Mouse (Mus musculus) v-Abl transformed pro-B cells (cell line): Measurements from ENCODE around the gene Gm10073.
"Not testable (repeated sequence)": the region's sequence is repeated elsewhere in the genome, so short reads cannot be mapped to it uniquely, and the experiment has no call there.

Experiments used
- in situ Hi-C, 2 experiments: fragments of 400-800 bp; cut with MboI; formaldehyde crosslinking; loops; one replicate each; pipeline ENCODE4 v1.15.1; 2025; ENCODE audit not compliant: unreplicated experiment in 2 of 2

Gm10073 gene

DNA sequence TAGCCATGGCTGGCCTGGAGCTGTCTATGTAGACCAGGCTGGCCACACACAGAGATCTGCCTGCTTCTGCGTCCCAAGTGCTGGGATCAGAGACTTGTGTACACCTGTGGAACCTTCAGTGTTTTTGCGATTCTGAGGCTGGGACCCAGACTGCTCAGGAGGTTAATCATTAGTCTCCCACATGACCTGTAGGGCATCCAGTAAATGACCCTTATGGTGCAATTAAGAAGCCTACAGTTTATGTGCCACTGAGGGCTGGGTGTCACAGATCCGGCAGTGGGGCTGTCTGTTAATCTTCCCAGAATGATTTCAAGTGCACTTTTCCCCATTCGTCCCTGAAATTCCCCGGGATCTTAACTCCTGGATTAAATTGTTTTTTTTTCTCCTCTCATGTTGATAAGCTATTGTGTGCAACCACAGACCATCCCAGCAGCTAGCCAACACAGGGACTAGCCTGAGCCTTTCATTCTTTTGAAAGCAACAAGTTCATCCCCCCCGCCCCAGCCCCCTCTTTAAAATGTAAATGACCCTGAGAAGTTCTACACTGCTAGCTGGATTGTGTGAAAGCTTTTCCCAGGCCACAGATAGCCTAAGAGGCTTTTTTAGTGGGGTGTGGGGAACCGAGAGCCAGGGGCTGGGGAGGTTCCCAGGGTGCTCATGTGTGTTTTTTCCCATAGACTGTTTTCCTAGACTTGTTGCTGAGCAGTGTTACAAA is 26.2 kb upstream of the Gm10073 start:
- in situ Hi-C loops: no loop called here

DNA sequence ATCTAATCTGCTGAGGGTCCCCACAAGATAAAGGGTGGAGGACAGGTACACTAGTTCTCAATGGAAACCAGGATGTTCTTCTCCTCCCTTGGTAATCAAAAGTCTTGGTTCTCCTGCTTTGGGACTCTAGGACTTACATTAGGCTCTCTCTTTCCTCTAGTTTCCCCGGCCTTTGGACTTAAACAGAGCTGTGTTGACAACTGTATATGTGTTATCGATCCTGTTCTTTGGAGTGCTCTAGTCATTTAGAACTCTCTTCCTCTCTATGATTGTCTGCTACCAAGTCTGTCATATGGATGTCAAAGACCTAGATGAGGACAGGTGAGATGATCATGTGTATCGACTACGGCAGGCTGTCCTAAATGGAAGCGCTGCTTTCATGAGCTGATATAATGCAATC is 23.8 kb upstream of the Gm10073 start:
- in situ Hi-C loops: no loop called here

DNA sequence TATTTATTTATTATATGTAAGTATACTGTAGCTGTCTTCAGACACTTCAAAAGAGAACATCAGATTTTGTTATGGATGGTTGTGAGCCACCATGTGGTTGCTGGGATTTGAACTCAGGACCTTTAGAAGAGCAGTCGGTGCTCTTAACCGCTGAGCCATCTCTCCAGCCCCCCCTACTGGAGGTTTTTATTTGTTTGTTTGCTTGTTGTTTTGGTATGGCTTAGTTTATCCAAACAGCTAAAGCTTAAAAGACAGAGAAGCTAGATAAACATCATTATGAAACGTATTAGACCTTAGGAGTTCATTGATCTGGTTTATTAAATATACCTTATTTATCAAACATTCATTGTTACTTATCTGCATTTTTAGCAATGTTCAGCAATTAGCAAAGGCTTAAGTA is 22.4 kb upstream of the Gm10073 start:
- in situ Hi-C loops: not testable (repeated sequence)

DNA sequence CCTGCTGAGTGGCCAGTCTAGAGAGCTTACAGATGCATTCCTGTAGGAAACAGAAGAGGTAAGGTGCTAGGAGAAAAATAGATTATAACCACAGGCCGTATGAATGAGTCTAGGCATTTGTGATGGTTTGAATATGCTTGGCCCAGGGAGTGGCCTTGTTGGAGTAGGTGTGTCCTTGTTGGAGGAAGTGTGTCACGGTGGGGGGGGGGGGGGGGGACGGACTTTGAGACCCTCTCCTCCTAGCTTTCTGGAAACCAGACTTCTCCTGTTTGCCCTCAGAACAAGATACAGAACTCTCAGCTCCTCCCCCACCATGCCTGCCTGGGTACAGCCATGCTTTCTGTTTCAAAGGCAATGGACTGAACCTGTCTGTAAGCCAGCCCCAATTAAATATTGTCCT is 19.2 kb upstream of the Gm10073 start:
- in situ Hi-C loops: no loop called here

DNA sequence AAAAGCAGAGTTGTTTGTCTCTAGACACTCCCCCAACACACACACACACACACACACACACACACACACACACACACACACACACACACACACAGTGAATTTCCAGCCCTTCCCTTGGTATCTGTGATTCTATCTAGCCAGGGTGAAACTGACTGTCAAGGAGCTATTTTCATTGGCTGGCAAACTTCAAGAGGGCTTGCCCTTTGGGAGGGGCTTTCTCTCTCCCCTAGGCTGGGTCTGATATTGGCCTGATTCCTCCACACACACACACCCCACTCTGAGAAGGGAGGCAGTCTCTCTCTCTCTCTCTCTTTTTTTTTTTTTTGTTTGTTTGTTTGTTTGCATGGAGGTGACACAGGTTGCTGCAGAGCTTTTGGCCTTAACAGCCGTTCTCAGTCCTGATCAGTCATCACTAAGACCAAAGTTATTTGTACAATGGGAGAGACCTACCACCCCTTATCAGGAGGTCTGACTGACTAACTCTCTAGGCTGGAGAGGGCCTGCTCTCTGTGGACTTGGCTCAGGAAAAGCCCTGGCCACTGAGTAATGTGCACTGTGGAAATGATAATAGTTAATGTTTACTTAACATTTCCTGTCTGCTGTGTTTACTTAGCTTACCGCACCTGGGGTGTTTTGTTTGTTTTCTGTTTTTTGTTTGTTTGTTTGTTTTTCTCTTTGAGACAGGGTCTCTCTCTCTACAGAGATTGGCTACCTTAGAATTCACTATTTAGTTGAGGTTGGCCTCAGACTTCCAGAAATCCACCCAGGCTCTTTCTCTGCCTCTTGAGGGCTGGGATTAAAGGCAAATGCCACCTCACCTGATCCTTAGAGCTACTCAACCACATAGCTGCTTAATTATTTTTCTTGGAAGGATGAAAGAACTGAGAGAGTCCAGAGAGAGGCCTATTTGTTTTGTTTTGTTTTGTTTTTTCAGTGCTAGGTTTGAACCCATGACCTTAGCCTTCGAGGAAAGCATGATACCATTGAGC is 15.5 kb upstream of the Gm10073 start:
- in situ Hi-C loops: no loop called here

DNA sequence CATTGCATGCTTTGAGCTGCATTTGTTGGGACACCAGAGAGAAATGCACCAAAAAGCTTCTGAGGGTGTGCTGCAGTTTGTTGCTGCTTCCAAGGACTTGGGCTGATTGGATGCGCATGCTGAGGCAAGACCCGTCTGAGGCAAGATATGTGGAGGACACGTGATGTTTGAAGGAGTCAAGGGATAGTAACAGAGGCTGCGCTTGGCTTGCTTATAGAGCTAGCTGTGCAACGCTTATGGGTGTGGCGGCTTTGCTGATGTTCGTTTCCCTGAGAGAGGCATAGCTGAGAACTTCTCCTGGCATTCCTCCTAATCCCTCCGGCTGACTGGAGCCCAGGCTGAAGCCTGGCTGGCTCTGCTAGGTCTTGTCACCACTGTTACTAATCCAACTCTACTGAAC is 13.6 kb upstream of the Gm10073 start:
- in situ Hi-C loops: no loop called here

DNA sequence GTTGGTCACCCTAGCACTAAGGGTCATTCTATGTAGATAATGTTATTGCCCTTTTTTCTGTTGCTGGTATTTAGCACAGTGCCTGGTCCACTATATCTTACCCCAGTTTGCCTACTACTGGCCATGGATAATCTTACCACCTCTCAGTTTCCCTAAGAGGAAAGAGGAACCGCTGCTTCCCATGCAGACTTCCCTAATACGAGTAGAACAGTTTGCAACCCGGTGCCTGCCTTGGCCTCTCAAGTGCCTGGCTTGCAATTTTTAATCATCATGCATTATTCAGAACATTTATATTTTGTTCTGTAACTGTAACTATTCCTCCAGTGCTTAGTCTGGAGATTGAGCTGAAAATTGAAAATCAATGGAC is 12.4 kb upstream of the Gm10073 start:
- in situ Hi-C loops: no loop called here

DNA sequence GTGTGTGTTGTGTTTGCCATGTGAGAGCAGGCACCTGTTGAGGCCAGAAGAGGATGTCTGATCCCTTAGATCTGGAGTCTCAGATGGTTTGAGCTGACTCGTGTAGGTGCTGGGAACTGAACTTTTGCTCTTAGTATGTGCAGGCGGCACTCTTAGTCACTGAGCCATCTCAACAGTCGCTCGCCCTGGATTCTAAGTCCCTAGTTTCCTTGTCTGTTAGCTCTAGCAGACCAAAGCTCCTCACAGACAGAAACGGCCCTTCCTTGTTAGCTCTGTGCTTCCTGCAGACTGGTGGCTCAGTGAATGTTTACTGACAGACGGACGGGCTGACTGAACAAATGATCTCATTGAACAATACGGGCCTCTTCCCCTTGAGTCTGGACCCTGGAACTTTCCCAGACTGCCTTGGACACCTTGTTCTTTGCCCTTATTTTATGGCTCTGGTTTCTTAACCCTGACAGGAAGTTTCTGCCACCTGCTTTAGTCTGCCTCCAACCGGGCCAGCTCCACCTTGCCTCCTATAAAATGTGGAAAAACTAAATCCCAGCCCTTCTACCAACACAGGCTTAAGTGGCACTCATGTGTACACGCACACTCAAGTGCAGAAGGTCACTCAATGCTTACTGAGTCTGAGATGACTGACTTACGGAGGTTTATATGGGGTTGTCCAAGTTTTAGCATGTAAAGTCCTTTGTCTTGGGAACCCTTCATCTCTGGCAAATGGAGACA is 11.8 kb upstream of the Gm10073 start:
- in situ Hi-C loops: no loop called here

DNA sequence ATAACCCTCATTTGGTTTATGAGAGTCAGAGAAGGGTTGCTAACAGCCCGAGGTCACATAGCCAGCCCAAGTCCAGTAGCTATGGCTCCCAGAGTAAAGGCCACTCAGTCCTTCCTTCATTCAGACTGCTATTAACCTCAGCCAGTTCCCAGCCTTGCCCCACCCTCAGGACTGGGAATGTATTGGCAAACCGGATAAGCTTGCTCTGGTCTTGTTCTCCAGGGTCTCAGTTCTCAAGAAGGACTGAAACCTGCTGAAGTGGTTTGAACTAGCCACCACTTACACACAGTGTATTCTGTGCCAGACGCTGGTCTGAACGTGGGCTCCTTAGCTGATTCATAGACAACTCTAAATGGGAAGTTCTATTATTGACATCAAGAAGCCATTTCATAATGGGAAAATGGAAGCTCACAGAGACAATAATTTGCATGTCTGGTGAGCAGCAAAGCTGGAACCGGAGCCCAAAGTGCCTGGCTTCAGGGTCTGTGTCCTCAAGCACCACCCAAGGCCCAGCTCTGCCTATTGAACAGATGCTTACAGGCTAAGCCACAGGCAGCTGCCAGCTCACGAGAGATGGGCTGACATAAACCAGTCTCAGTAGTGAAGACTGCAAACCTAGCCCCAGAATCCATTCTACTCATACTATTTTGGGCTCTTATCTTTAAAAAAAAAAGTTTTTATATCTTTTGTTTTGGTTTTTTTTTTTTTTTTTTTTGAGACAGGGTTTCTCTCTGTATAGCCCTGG is 8.3 kb upstream of the Gm10073 start:
- in situ Hi-C loops: no loop called here

DNA sequence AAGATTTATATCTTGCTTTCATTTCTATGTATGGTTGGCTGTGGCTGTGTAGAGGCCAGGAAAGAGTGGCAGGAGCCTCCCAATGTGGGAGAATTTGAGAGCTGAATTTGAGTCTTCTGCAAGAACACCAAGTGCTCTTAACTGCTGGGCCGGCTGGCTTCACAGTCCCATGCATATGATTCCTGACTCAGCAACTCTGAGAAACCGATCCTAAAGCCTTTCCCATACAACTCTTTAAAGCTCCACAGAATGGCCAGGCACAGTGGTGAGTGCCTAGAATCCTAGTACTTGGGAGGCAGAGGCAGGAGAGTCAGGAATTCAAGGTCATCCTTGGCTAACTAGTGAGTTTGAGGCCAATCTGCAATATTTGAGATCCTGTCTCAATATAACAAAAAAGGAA is 6.2 kb upstream of the Gm10073 start:
- in situ Hi-C loops: no loop called here

DNA sequence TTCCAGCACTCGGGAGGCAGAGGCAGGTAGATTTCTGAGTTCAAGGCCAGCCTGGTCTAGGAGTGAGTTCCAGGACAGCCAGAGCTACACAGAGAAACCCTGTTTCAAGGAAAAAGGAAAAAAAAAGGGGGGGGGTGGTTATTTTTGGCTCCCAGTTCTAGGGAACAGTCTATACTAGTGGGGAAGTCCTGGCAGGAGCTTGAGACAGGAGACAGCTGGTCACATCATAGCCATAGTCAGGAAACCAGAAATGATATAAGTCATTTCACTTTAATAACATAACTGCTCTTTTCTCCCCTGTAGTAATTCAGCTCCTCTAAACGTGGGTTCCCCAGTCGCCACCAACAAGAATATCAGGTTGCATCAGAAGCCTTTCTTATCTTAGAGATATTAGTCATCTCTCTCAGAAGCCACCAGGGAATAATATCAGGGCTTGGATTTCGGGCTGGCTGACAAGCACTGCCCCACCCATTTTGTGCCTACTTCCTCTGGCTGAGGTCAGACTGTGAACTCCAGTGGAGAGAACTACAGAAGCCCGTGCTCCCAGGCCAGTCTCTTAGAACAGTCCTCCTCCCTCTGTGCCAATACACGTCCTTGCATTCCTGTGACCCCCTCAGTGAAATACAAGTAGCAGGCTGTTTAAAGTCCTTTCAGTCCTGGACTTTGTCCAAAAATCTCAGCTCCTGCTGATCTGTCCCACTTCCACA is 3.7 kb upstream of the Gm10073 start:
- in situ Hi-C loops: no loop called here

DNA sequence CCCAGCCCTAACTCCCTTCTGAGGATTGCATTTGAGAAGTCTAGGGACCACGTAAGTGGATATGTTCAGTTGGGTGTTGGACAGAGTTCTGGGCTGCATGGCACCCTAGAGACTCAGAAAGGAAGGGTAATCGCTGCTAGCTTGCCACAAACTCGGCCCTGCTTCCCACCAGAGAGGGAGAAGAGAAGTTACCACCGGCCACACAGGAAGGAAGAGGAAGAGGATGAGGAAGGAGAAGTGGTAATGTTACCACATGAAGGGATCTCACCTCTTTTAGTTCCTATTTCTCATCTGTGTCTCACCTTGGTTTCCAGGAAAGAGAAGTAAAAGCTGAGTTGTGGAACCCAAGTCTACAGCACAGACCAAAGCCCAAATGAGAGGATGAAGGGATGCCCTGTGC is 1.0 kb upstream of the Gm10073 start:
- in situ Hi-C loops: no loop called here

DNA sequence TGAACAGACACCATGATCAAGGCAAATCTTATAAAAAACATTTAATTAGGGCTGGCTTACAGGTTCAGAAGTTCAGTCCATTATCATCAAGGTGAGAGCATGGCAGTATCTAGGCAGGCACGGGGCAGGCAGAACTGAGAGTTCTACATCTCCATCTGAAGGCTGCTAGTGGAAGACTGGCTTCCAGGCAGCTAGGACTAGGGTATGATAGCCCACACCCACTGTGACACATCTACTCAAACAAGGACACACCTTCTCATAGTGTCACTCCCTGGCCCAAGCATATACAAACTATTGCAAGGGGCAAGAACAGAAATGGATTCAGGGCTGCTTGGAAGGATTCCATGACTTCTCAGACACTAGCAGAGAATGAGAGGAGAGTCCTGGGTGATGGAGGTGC is 1.1 kb downstream of the Gm10073 start:
- in situ Hi-C loops: not testable (repeated sequence)

DNA sequence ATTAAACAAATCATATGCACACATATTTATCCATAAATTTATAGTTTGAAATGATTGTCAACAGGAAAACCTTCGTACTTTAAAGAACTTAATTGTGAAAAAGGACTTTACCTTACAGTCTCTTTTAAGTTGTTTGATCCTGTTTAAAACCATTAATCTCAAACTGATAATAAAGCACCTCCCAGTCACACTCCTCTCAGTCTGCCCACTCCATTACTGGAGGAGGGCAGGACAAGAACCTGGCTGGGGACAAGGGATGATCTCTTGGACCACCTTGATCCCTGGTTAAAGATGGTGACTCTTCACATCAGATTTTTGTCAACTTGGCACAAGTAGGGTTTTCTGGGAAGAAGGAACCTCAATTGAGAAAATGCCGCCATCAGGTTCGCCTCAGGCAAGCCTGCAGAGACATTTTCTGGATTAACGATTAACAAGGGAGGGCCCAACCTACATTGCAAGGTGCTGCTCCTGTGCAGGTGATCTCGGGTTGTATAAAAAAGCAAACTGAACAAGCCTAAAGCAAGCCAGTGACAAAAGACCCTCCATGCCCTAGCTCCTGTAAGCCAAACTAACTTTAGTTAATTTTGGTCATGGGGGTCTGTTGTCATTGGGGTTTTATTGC is 1.6 kb downstream of the Gm10073 start:
- in situ Hi-C loops: no loop called here

DNA sequence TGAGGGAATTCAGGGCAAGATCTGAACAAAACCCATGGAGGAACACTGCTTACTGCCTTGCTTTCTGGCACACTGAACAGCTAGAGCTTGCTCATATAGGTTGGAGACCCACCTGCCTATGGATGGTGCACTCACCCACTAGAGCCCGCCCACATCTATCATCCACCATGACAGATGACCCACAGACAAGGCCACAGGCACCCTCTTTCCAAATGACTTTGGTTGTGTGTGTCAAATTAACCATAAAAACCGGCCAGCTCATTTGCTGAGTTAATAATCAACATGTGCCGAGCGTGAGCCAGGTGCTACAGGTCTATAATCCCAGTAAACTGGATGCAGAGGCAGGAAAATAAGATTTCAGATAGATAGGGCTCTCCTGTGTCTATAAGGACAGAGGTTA is 2.9 kb downstream of the Gm10073 start:
- in situ Hi-C loops: no loop called here

DNA sequence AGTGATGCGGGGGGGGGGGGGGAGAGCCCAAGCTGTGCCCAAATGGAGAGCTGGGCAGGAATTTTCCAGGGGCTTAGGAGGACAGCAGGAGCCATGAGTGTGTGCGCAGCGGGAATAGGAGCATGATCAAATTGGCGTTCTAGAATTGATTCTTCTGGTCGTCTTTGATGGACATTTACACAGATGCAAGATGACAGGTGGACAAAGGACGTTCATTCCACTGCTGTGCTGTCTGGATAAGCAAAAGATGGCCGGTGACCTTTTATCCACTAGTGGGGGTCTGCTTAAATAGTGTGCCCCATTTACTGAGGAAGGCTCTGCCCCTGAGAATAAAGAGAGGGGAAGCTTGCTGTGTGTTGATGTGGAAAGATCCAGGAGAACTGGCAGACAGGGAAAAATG is 4.3 kb downstream of the Gm10073 start:
- in situ Hi-C loops: no loop called here

DNA sequence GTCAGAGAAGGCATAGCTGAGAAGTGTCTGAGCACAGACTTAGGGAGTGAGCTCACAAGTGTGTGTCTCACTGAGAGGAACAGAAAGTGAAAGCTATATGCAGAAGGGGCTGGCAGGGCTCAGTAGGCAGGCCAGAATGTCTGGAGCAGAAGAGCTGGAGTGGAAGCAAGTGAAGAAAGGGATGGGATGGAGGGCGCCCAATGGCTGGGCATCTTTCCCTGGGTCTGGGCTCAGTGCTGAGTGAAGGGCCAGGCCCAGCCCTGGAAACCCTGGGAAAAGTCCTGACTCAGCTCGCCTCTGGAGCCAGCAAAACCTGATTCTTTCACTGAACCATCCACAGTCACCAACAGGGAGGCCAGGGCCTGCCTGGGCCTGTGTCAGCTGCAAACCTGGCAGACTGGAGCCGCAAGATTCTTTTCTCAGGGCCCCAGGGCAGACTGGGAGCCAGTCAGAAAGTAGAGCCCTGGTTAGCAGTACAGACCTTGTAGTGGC is 9.5 kb downstream of the Gm10073 start:
- in situ Hi-C loops: no loop called here

DNA sequence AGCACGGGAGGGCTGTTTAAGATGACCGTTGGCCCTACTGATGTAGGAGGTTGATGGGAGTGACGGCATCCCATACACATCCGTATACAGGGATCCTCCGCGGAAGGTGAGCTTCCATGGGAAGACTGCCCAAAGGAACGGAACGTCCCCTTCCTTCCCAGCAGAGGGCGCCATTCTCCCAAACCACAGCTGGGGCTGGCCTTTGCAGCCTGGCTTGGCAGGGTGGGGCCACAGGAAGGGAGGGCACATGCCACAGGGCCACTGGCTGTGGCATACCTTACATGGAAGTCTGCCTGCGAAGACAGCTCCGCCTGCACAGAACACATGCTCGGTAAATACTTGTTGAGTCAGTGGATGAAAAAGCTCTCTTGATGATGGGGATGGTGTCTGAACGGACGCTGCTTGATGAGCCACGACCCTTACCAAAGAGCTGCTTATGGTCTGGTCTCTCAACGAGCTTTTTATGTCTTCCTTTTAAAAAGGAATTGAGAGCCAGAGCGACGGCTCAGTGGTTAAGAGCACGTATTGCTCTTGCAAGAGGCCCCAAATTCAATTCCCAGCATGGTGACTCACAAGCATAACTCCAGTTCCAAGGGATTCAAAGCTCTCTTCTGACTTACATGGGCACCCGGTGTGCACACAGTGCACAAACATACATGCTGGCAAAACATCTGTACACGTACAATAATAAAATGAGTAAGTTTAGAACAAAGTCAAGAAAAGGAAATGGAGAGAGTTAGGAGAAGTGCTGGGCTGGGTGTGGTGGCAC is 12.0 kb downstream of the Gm10073 start:
- in situ Hi-C loops: no loop called here

DNA sequence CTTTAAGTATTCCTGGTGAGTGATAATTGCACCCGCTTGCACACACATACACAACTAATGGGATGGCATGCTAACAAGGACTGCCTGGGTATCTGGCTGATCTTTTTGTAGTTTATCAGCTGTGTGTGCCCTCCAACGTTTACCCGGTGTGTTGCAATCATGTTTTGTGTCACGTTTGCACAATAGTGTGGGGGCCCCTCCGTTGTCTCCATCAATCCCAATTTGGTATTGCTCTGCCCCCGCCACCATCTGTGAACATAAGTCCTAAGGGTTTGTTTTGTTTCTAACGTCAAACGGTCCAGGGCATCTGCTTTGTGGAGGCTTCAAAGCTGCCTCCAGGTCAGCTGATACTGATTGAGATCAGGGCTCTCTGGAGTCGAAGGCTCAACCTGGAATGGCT is 13.4 kb downstream of the Gm10073 start:
- in situ Hi-C loops: no loop called here
